Mouse (Mus musculus): Measurements from ENCODE around the gene Mut.

- TF ChIP-seq CTCF (conservative IDR thresholded peaks at IDR 0.05; ENCODE audit: low read length) (no peak), NANOG (IDR thresholded peaks at IDR 0.05; ENCODE audit: borderline replicate concordance, low read length) (no peak), POU5F1 (IDR thresholded peaks at IDR 0.05; ENCODE audit: borderline replicate concordance, low read length) (no peak)
These were observed 500 bp upstream of the Mut start for GRCm38 (mm10) chr17:40933985-40934384.
